Mouse (Mus musculus): ENCODE data around the gene Ankrd54. TPM values are rescaled to one million over a fixed set of nuclear protein-coding genes. Genes with fewer than 3 reads are reported as not detected.

Ankrd54 gene
- polyA plus RNA-seq, 1 experiment from 2014 or later: 57.7 TPM

- peaks cover 28% of the 10 kb centered on the region for H3K36me3 ChIP-seq (replicated peaks)
- H3K27me3 ChIP-seq (replicated peaks; ENCODE audit: low read depth, poor library complexity, severe bottlenecking): no peaks in the 10 kb centered on the region
- no peak overlapping the region for H3K27ac ChIP-seq (replicated peaks)
- no peaks in the 10 kb centered on the region for H3K9me3 ChIP-seq
- peaks cover 21% of the 10 kb centered on the region for H3K4me1 ChIP-seq
- DNase-seq (ENCODE audit: low spot score): no peak
- no peak overlapping the region for H3K4me3 ChIP-seq
Observed at GRCm38 (mm10) chr15:79073752-79074151, 11.1 kb upstream of the Ankrd54 start.

- H3K27me3 ChIP-seq (replicated peaks; ENCODE audit: low read depth, poor library complexity, severe bottlenecking): no peaks in the 10 kb centered on the region
- H3K4me1 ChIP-seq: peaks cover 26% of the 10 kb centered on the region
- H3K4me3 ChIP-seq: no peak overlapping the region
- no peak overlapping the region for H3K27ac ChIP-seq (replicated peaks)
- H3K9me3 ChIP-seq: no peaks in the 10 kb centered on the region
- H3K36me3 ChIP-seq (replicated peaks): peaks cover 4% of the 10 kb centered on the region
- peak; percentile 35 for DNase-seq (ENCODE audit: low spot score)
- 68% methylated on average over 5 of the region's 5 CpGs for WGBS
Observed at GRCm38 (mm10) chr15:79071117-79072039, 8.7 kb upstream of the Ankrd54 start.

- H3K4me3 ChIP-seq: no peak overlapping the region
- no peak for DNase-seq (ENCODE audit: low spot score)
- 84% methylated on average over 3 of the region's 3 CpGs for WGBS
- no peak overlapping the region for H3K27ac ChIP-seq (replicated peaks)
- H3K36me3 ChIP-seq (replicated peaks): no peaks in the 10 kb centered on the region
- no peaks in the 10 kb centered on the region for H3K27me3 ChIP-seq (replicated peaks; ENCODE audit: low read depth, poor library complexity, severe bottlenecking)
- peaks cover 26% of the 10 kb centered on the region for H3K4me1 ChIP-seq
- no peaks in the 10 kb centered on the region for H3K9me3 ChIP-seq
Observed at GRCm38 (mm10) chr15:79068416-79068815, 5.7 kb upstream of the Ankrd54 start.

GRCm38 (mm10) chr15:79067631-79068030 is 4.9 kb upstream of the Ankrd54 start:
- no peak overlapping the region for H3K27ac ChIP-seq (replicated peaks)
- 76% methylated on average over 3 of the region's 3 CpGs for WGBS

GRCm38 (mm10) chr15:79066276-79066675 is 3.6 kb upstream of the Ankrd54 start:
- DNase-seq (ENCODE audit: low spot score): peak; percentile 52
- Histone ChIP-seq H3K27me3 (replicated peaks; ENCODE audit: low read depth, poor library complexity, severe bottlenecking) (no peaks in the 10 kb centered on the region), H3K36me3 (replicated peaks) (no peaks in the 10 kb centered on the region), H3K4me3 (no peak overlapping the region), H3K27ac (replicated peaks) (peak overlapping the region; percentile 66; the same call in 1 of the 2 replicates), H3K9me3 (no peaks in the 10 kb centered on the region), H3K4me1 (peaks cover 40% of the 10 kb centered on the region)
- WGBS: 45% methylated on average over 2 of the region's 2 CpGs

More at GRCm38 (mm10) chr15:79067631-79068030, 4.9 kb upstream of the Ankrd54 start:
- peaks cover 28% of the 10 kb centered on the region for H3K4me1 ChIP-seq
- H3K27me3 ChIP-seq (replicated peaks; ENCODE audit: low read depth, poor library complexity, severe bottlenecking): no peaks in the 10 kb centered on the region
- H3K4me3 ChIP-seq: no peak overlapping the region
- H3K36me3 ChIP-seq (replicated peaks): no peaks in the 10 kb centered on the region
- H3K9me3 ChIP-seq: no peaks in the 10 kb centered on the region
- no peak for DNase-seq (ENCODE audit: low spot score)

GRCm38 (mm10) chr15:79065086-79065770 is 2.5 kb upstream of the Ankrd54 start:
- peaks cover 10% of the 10 kb centered on the region for H3K36me3 ChIP-seq (replicated peaks)
- WGBS: 56% methylated on average over 8 of the region's 8 CpGs
- no peak for DNase-seq (ENCODE audit: low spot score)
- H3K4me3 ChIP-seq: no peak overlapping the region
- H3K4me1 ChIP-seq: peaks cover 44% of the 10 kb centered on the region
- H3K27ac ChIP-seq (replicated peaks): 0 out of 2 replicates have a peak overlapping the region, but pooled peaks have one; percentile 19
- no peaks in the 10 kb centered on the region for H3K9me3 ChIP-seq
- H3K27me3 ChIP-seq (replicated peaks; ENCODE audit: low read depth, poor library complexity, severe bottlenecking): no peaks in the 10 kb centered on the region

GRCm38 (mm10) chr15:79063160-79063740 is 557 bp upstream of the Ankrd54 start:
- Histone ChIP-seq H3K27ac (replicated peaks) (peak overlapping the region; percentile 74), H3K4me3 (peak overlapping the region; percentile 94), H3K27me3 (replicated peaks; ENCODE audit: low read depth, poor library complexity, severe bottlenecking) (no peaks in the 10 kb centered on the region), H3K4me1 (peaks cover 44% of the 10 kb centered on the region), H3K36me3 (replicated peaks) (peaks cover 29% of the 10 kb centered on the region), H3K9me3 (no peaks in the 10 kb centered on the region)
- no peak for DNase-seq (ENCODE audit: low spot score)
- WGBS: 10% methylated on average over 14 of the region's 14 CpGs

GRCm38 (mm10) chr15:79060887-79061565 is 1.7 kb downstream of the Ankrd54 start:
- Histone ChIP-seq H3K4me1 (peaks cover 30% of the 10 kb centered on the region), H3K9me3 (no peaks in the 10 kb centered on the region), H3K27me3 (replicated peaks; ENCODE audit: low read depth, poor library complexity, severe bottlenecking) (no peaks in the 10 kb centered on the region), H3K27ac (replicated peaks) (no peak overlapping the region), H3K4me3 (peak overlapping the region; percentile 94), H3K36me3 (replicated peaks) (peaks cover 52% of the 10 kb centered on the region)
- WGBS: 82% methylated on average over 14 of the region's 14 CpGs
- no peak for DNase-seq (ENCODE audit: low spot score)

- no peak overlapping the region for H3K27ac ChIP-seq (replicated peaks)
- no peak overlapping the region for H3K4me3 ChIP-seq
- peaks cover 16% of the 10 kb centered on the region for H3K4me1 ChIP-seq
- 91% methylated on average over 6 of the region's 6 CpGs for WGBS
- no peaks in the 10 kb centered on the region for H3K27me3 ChIP-seq (replicated peaks; ENCODE audit: low read depth, poor library complexity, severe bottlenecking)
- no peak for DNase-seq (ENCODE audit: low spot score)
- no peaks in the 10 kb centered on the region for H3K9me3 ChIP-seq
- peaks cover 83% of the 10 kb centered on the region for H3K36me3 ChIP-seq (replicated peaks)
Observed at GRCm38 (mm10) chr15:79057850-79058249, 4.8 kb downstream of the Ankrd54 start.

GRCm38 (mm10) chr15:79056601-79057000 is 6.1 kb downstream of the Ankrd54 start:
- peaks cover 95% of the 10 kb centered on the region for H3K36me3 ChIP-seq (replicated peaks)

GRCm38 (mm10) chr15:79052366-79052765 is 10.3 kb downstream of the Ankrd54 start:
- H3K4me3 ChIP-seq: no peak overlapping the region
- H3K9me3 ChIP-seq: no peaks in the 10 kb centered on the region
- DNase-seq (ENCODE audit: low spot score): no peak
- no peak overlapping the region for H3K27ac ChIP-seq (replicated peaks)
- 90% methylated on average over 2 of the region's 2 CpGs for WGBS
- peaks cover 4% of the 10 kb centered on the region; the same call in 1 of the 2 replicates for H3K27me3 ChIP-seq (replicated peaks; ENCODE audit: low read depth, poor library complexity, severe bottlenecking)
- peaks cover 10% of the 10 kb centered on the region for H3K4me1 ChIP-seq
- peaks cover 57% of the 10 kb centered on the region for H3K36me3 ChIP-seq (replicated peaks)

More at GRCm38 (mm10) chr15:79056601-79057000, 6.1 kb downstream of the Ankrd54 start:
- DNase-seq (ENCODE audit: low spot score): no peak
- Histone ChIP-seq H3K9me3 (no peaks in the 10 kb centered on the region), H3K4me1 (peaks cover 7% of the 10 kb centered on the region), H3K27ac (replicated peaks) (no peak overlapping the region), H3K4me3 (no peak overlapping the region), H3K27me3 (replicated peaks; ENCODE audit: low read depth, poor library complexity, severe bottlenecking) (no peaks in the 10 kb centered on the region)
- WGBS: 92% methylated on average over 7 of the region's 7 CpGs

All from embryonic facial prominence, embryonic 10.5 days (tissue).